Mouse (Mus musculus): ENCODE results near the gene Lamb3. TPM values are rescaled to one million over a fixed set of nuclear protein-coding genes. Genes with fewer than 3 reads are reported as not detected.

Lamb3 gene
- polyA plus RNA-seq, 1 experiment from 2014 or later, result 1.5 TPM

DNA sequence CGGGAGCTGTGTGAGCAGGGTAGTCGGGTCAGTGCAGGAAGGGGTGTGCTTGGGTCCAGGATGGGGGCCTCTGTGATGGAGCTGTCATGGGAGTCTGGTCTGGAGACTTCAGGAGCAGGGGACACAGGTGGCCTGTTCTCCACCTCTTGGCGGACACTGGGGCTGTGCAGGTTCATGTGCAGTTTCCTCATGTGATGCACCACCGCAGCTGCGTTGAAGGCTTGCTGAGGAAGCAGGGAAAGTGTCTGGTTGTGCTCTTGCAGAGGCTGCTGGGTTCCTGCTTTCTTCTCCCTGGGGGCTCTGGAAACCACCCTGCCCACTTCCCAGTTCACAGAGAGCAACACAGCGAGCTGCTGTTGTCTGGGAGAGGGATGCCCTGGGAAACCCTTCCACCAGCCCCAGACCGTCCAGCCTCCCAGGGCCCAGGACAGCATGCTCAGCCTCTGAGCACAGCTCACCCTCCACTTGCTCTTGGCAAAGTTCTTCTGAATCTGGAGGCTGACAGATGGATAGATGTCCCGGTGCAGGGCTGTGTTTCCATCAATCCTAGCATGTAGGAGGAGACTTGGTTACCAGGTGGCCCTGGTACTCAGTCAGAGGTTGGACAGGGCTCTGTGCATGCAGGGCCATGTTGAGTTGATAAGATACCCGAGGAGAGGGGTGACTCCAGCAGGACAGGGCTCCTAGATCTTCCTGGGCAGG lies 140.9 kb downstream of the Lamb3 start:
- no peak for ATAC-seq
- WGBS (ENCODE audit: insufficient replicate concordance), result 64% methylated on average over 9 of the region's 9 CpGs

DNA sequence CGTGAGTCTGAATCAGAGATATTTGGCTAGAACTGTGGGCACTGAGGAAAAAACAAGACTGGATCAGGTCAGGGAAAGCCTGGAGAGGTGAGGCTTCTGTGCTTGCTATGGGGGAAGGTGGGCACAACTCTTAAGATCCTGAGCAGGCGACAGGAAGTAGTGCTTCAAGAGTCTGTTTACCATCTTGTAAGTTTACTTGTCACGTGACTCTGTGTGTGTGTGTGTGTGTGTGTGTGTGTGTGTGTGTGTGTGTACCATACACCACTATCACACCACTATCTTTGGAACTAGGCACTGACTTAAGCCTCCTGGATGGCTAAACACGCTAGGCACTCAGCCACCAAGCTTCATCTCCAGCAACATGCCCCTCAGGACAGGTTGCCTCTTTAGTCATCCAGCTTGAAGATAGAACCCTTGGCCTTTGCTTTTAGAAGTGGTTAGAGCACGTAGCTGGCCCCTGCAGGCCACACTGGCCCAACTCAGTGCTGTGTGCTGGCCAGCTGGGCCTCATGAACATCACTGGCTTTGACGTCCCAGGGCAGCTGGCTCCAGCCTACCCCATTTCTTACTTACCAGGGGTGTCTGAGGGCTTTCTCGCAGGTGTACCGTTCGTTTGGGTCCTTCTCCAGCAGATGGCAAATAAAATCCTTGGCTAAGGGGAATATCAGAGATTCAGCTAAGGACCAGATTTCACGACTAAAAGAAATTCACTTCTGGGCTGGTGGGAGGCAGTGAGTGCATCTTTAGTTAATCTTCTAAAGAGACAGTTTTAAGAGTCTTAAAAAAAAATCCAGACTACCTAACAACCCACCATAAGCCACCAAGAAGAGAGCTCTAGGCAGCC lies 142.4 kb downstream of the Lamb3 start:
- 65% methylated on average over 10 of the region's 10 CpGs for WGBS (ENCODE audit: insufficient replicate concordance)
- H3K4me2 ChIP-seq (ENCODE audit: low read depth, low read length), result no peak overlapping the region
- no peak for DNase-seq
- no peak overlapping the region for H3K4me3 ChIP-seq (ENCODE audit: low read depth, low read length)
- no peaks in the 10 kb centered on the region for H3K4me1 ChIP-seq (ENCODE audit: insufficient read depth)
- ATAC-seq, result no peak
- no peak overlapping the region for H3K27ac ChIP-seq (ENCODE audit: low read depth)
- H3K9ac ChIP-seq (replicated peaks), result no peak overlapping the region
- no peaks in the 10 kb centered on the region for H3K9me3 ChIP-seq (ENCODE audit: low read length)
- TF ChIP-seq EP300 (IDR thresholded peaks at IDR 0.05; ENCODE audit: low read depth), result no peak
- TF ChIP-seq CTCF (IDR thresholded peaks at IDR 0.05; ENCODE audit: low read depth), result no peak
- H3K36me3 ChIP-seq (replicated peaks; ENCODE audit: insufficient read depth, low read length), result no peaks in the 10 kb centered on the region
- H3K27me3 ChIP-seq (ENCODE audit: insufficient read depth, low read length), result no peaks in the 10 kb centered on the region

More for the DNA sequence above, 140.9 kb downstream of the Lamb3 start:
- Histone ChIP-seq H3K4me3 (ENCODE audit: low read depth, low read length) (no peak overlapping the region), H3K9me3 (ENCODE audit: low read length) (no peaks in the 10 kb centered on the region), H3K9ac (replicated peaks) (no peak overlapping the region), H3K4me1 (ENCODE audit: insufficient read depth) (no peaks in the 10 kb centered on the region), H3K4me2 (ENCODE audit: low read depth, low read length) (no peak overlapping the region), H3K27me3 (ENCODE audit: insufficient read depth, low read length) (no peaks in the 10 kb centered on the region), H3K36me3 (replicated peaks; ENCODE audit: insufficient read depth, low read length) (no peaks in the 10 kb centered on the region), H3K27ac (ENCODE audit: low read depth) (no peak overlapping the region)
- no peak for DNase-seq
- no peak for TF ChIP-seq EP300 (IDR thresholded peaks at IDR 0.05; ENCODE audit: low read depth)
- no peak for TF ChIP-seq CTCF (IDR thresholded peaks at IDR 0.05; ENCODE audit: low read depth)

DNA sequence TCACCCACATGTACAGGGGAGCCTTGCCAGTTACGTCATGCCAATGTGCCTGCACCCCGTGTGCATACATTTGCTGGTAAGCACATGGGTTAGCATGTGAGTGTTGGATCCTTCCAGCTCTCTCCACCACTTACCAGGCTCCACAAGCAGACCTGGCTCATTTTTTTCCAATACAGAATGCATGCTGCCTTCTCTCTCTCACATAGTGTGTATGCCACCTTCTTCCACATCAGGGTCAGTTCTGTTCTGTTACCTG lies 143.0 kb downstream of the Lamb3 start:
- Histone ChIP-seq H3K4me2 (ENCODE audit: low read depth, low read length) (no peak overlapping the region), H3K9ac (replicated peaks) (no peak overlapping the region), H3K27ac (ENCODE audit: low read depth) (no peak overlapping the region), H3K9me3 (ENCODE audit: low read length) (no peaks in the 10 kb centered on the region), H3K36me3 (replicated peaks; ENCODE audit: insufficient read depth, low read length) (no peaks in the 10 kb centered on the region), H3K4me1 (ENCODE audit: insufficient read depth) (no peaks in the 10 kb centered on the region), H3K4me3 (ENCODE audit: low read depth, low read length) (no peak overlapping the region), H3K27me3 (ENCODE audit: insufficient read depth, low read length) (no peaks in the 10 kb centered on the region)
- 90% methylated on average over 2 of the region's 2 CpGs for WGBS (ENCODE audit: insufficient replicate concordance)
- no peak for DNase-seq
- TF ChIP-seq CTCF (IDR thresholded peaks at IDR 0.05; ENCODE audit: low read depth) (no peak), EP300 (IDR thresholded peaks at IDR 0.05; ENCODE audit: low read depth) (no peak)
- ATAC-seq, result no peak

DNA sequence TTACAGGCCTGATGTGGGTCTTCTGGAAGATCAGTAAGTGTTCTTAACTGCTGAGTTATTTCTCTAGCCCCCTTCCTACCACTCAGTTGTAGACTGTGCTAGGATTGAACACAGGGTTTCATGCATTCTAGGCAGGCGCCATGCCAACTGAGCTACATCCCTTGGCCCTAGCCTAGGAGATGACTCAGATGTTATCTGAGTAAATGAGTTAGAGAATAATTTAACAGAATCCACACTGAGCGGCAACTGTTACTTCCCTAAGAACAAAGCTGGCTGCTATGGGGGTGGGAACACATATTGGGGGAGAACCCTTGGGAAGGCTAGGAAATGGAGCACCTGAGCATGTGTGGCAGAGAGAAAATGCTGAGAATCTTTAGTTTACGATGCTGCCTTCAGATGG lies 144.1 kb downstream of the Lamb3 start:
- no peaks in the 10 kb centered on the region for H3K4me1 ChIP-seq (ENCODE audit: insufficient read depth)
- H3K9ac ChIP-seq (replicated peaks), result no peak overlapping the region
- no peak overlapping the region for H3K4me2 ChIP-seq (ENCODE audit: low read depth, low read length)
- no peak overlapping the region for H3K27ac ChIP-seq (ENCODE audit: low read depth)
- DNase-seq (no peak), ATAC-seq (no peak)
- no peak overlapping the region for H3K4me3 ChIP-seq (ENCODE audit: low read depth, low read length)
- no peaks in the 10 kb centered on the region for H3K9me3 ChIP-seq (ENCODE audit: low read length)
- no peaks in the 10 kb centered on the region for H3K36me3 ChIP-seq (replicated peaks; ENCODE audit: insufficient read depth, low read length)
- no peak for TF ChIP-seq EP300 (IDR thresholded peaks at IDR 0.05; ENCODE audit: low read depth)
- TF ChIP-seq CTCF (IDR thresholded peaks at IDR 0.05; ENCODE audit: low read depth), result no peak
- no peaks in the 10 kb centered on the region for H3K27me3 ChIP-seq (ENCODE audit: insufficient read depth, low read length)
- 75% methylated on average over 3 of the region's 3 CpGs for WGBS (ENCODE audit: insufficient replicate concordance)

DNA sequence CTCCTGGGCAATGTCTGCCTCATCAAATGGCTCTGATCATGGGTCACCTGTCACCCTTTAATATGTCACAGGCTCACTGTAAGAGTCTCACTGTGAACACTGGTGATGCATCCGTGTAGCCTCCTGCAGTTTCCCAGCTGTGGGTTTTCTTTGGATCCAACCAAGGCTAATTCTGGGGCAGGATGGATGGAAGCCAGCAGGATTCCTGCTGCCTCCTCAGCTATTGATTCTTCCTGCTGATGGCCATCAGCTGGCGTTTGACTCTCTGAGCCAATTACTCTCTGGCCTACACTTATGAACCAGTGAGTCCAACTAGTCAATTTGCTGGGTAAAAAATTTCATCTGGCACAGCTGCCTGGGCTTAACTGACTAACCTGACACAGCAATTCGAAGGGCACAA lies 151.7 kb downstream of the Lamb3 start:
- Histone ChIP-seq H3K4me3 (ENCODE audit: low read depth, low read length) (no peak overlapping the region), H3K9me3 (ENCODE audit: low read length) (no peaks in the 10 kb centered on the region), H3K9ac (replicated peaks) (no peak overlapping the region), H3K36me3 (replicated peaks; ENCODE audit: insufficient read depth, low read length) (no peaks in the 10 kb centered on the region), H3K27me3 (ENCODE audit: insufficient read depth, low read length) (0 out of 2 replicates have a peak, but pooled peaks cover 1% of the 10 kb centered on the region), H3K27ac (ENCODE audit: low read depth) (no peak overlapping the region), H3K4me2 (ENCODE audit: low read depth, low read length) (no peak overlapping the region), H3K4me1 (ENCODE audit: insufficient read depth) (no peaks in the 10 kb centered on the region)
- WGBS (ENCODE audit: insufficient replicate concordance), result 63% methylated on average over 3 of the region's 3 CpGs
- TF ChIP-seq CTCF (IDR thresholded peaks at IDR 0.05; ENCODE audit: low read depth) (no peak), EP300 (IDR thresholded peaks at IDR 0.05; ENCODE audit: low read depth) (no peak)
- DNase-seq (no peak), ATAC-seq (no peak)

DNA sequence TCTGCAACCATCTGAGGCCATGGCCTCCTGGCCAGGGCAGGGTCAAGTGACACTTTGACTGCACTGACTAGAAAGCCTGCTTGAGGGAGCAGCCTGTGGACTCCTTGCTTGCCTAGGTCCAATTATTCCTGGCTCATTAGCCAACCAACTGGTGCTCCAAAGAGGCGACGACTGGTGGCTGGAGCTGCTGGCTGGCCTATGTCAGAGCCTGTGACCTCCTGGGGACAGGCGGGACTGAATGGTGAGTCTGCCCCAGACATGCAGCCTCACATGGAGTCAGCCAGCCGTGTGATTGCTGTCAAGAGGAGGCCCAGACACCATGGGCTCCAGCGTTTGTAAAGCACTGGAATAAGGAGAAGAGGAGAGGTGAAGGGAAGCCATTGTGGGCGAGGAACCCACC lies 153.7 kb downstream of the Lamb3 start:
- H3K9ac ChIP-seq (replicated peaks), result no peak overlapping the region
- WGBS (ENCODE audit: insufficient replicate concordance), result 67% methylated on average over 6 of the region's 6 CpGs
- no peaks in the 10 kb centered on the region for H3K9me3 ChIP-seq (ENCODE audit: low read length)
- no peak for TF ChIP-seq CTCF (IDR thresholded peaks at IDR 0.05; ENCODE audit: low read depth)
- no peaks in the 10 kb centered on the region for H3K4me1 ChIP-seq (ENCODE audit: insufficient read depth)
- 0 out of 2 replicates have a peak, but pooled peaks cover 2% of the 10 kb centered on the region for H3K27me3 ChIP-seq (ENCODE audit: insufficient read depth, low read length)
- H3K4me2 ChIP-seq (ENCODE audit: low read depth, low read length), result no peak overlapping the region
- H3K36me3 ChIP-seq (replicated peaks; ENCODE audit: insufficient read depth, low read length), result no peaks in the 10 kb centered on the region
- no peak overlapping the region for H3K27ac ChIP-seq (ENCODE audit: low read depth)
- ATAC-seq (no peak), DNase-seq (no peak)
- H3K4me3 ChIP-seq (ENCODE audit: low read depth, low read length), result no peak overlapping the region

Measured in liver, postnatal 0 days (tissue).